Mouse (Mus musculus): Measurements from ENCODE around the gene Cdk2ap2.
"Not testable (repeated sequence)": the region's sequence is repeated elsewhere in the genome, so short reads cannot be mapped to it uniquely, and the experiment has no call there.

The Cdk2ap2 gene

DNA sequence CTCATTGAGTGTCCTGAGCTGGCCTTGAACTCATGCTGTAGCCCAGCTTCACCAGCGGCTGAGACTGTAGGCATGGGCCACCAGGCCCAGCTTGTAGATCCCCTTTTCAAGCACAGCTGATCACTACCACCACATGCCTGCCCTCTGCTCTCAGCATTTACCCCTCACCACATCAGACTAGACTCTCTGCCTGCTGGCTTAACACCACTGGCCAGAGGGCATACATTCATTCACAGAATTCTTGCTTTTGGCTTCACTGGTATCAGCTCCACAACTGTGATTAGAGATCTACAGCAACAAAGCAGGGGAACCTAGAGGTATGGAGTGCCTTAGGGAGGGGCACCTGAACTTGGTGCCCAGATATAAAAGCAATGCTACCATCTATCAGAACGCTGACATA is 23.5 kb downstream of the Cdk2ap2 start:
- no peak for DNase-seq

DNA sequence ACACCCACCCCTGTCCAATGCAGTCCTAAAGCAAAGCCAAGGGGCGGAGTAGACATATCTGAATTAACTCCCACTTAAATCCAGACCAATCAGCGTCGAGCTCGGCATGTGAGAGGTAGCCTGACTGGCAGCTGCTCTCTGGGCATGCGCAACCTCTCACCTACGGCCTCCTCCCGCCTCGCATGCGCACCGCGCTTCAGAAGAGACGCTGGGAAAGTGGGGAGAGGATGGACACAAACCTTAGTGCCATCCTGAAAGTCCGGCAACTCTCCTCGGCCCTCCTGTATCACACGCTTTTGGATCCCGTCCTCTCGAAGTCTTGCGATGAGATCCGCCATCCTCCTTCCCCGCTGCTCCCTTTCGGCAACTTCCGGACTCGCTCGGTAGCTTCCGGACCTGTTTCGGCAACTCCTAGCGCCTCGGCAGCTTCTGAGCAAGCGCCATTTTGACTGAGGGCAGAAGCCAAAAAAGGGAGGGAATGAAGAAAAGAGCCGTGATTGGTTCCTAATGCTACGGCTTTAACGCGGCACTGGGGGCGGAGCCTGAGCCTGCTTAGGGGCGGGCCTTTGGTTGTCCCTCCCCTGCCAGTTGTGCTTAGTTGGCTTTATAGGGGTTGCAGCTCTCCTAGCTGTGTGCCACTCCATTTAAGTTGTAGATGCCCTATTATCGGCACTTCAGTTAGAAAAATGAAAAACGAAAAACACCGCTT is 24.3 kb downstream of the Cdk2ap2 start:
- peak; percentile 99 for DNase-seq

DNA sequence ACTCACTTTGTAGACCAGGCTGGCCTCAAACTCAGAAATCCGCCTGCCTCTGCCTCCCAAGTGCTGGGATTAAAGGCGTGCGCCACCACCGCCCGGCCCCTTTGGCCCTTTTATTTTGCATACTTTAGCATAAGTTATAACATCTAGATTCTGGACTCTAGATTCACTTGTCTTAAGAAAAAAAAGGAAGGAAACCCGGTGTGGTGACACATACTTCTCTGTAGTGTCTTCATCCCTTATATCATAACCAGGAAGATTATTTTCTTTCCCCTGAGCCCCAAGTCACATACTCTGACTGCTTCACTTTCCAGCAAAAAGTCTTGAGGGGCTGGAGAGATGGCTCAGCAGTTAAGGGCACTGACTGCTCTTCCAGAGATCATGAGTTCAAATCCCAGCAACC is 24.9 kb downstream of the Cdk2ap2 start:
- not testable (repeated sequence) for DNase-seq

DNA sequence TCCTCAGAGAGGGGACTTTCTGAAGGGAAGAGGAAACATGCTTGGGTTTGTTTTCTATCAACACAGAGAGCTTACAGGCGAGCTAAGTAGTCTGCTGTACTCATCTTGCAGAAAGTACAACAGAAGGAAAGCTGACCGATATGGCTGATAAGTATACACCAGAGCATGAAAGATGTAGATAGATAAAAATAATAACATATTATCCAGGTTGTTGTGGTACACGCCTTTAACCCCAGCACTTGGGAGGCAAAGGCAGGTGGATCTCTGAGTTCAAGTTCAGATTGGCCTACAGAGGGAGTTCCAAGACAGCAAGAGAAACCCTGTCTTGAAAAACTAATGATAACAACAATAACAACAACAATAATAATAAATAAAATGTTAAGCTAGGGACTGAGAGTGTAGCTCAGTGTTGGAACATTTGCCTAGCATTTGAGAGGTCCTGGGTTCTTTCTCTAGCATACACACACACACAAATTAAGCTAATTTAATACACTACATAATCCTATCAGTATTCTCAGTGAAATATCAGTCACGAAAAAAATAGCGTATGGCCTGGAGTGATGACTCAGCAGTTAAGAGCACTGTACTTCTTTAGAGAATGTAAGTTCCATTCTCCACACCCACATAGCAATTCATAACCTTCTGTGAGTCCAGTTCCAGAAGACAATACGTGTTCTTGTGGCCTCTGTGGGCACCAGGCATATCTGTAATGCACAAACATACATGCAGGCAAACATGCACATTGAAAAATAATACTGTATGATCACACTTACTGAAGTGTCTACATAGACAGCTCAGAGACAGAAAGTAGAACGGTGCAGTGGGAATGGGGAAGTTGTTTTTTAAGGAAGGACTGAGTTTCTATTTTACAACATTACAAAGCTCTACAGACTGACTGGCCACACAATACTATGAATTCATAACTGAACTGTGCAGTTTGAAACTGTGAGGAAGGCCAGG is 25.7 kb downstream of the Cdk2ap2 start:
- no peak for DNase-seq

DNA sequence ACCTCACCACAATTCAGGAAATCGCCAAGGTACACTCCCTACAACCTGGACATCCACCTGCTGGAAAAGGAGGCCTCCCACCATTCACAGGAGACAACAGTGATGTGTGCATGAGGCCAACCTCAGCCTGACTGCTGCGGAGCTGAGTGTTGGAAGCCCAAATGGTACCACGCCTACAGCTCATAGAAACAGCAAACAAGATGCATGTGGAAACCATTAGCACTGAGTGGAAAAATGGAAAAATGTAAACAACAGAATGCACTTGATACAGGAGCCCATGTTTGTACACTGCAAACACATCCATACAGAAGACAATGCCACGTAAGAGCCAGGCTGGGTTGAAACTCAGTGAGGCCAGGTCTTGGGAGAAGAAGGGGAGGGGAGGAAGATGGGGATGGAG is 27.4 kb downstream of the Cdk2ap2 start:
- no peak for DNase-seq

DNA sequence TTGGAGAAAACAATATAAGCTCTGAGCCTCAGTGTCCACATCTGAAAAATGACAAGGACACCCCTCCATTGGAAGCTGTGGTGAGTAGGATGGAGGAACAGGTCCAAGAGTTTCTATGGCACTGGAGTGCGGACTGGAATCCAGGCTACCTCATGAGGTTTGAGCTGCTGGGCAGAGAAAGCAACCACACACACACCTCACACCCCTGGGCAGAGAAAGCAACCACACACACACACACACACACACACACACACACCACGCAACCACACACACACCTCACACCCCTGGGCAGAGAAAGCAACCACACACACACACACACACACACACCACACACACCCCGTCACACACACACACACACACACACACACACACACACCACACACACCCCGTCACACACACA is 28.3 kb downstream of the Cdk2ap2 start:
- not testable (repeated sequence) for DNase-seq

DNA sequence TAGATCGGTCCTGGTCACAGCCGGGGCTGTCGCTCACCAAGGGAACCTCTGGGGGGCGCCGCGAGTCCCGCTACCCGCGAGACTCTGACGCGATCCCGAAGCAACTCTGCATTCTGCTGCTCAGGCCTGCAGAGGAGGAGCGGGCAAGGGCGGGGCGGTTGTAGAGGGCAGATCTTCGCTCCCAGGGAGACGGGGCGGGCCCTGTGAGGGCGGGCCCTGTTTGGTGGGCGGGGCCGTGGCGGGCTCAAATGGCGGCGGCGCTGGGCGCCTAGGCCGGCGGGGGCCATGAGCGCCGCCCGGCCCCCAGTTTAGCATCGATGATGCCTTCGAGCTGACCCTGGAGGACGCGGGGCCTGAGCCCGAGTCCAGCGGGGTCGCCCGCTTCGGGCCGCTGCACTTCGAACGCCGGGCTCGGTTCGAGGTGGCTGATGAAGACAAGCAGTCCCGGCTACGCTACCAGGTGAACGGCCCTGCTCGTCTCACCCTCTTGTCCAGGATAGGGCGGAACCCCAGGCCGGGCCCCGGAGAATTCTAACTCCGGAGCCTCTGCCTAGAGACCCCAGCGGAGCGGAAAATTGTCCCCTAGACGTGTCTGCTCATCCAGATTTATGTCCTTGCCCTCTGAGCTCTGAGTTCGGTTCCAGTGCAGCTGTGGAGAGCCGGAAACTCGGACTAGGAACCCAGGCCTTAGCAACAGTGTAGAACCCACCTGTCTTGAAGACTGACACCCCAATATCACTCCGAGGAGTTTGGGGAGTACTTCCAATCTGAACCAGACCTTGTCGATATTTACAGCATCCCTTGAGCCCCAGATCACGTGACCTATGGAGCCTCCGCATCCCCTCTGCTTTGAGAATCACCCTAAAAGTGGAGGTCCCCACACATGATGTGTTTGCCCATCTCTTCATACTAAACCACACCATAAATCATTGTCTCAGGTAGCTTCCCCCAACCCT is 29.0 kb downstream of the Cdk2ap2 start, which contains the start of gene Aip:
Aip (minus strand) TSS at position 118 of the 956 bp plus-strand sequence.
- DNase-seq, result peak; percentile 99

DNA sequence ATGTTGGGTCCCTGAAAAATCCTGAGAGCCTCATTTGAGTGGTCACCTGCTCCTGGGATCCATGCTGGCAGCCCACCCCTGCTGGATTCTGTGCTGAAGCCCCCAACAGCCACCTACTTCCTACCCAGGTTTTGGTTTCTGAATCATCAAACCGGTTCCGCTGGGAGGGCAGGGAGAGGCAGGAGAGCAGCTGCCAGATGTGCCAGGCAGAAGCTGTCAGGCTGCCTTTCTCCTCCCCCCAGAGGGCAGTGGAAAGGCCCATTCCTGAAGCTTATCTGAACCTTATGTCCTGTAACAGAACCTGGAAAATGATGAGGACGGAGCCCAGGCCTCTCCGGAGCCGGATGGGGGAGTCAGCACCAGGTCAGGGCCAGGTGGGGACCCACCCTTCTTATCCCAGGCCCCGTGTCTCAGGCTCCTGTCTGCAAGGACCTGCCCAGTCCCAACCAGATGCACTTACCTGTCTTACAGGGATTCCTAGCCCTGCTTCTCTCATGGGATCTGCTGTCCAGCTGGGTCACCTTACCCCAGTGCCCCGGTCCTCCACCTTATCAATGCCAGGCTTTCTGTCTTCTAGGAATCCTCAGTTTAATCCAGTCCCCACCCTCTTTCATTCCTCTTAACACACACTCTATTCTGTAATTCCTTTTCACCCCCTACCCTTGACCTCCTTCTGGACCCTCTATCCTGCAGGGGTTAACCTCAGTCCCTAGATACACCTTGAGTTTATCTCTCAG is 29.9 kb downstream of the Cdk2ap2 start:
- DNase-seq, result no peak

DNA sequence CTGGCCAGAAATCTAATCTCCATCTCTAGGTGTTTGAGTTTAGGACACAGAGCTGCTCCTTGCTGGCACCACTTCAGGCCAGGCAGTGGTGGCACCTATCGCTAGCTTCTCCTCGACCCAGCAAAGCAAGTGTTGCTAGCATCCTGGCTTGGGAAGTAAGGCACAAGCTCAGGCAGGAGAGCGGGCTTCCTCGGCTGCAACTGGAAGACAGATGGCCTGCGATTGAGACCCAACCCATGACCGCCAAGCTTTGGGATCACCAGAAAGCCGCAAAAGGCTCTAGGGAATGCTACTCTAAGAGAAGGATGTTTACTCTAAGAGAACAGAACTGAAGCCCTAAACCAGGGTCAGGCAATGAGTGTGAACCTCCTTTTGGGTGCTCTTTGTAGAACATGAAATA is 32.5 kb downstream of the Cdk2ap2 start:
- no peak for DNase-seq

DNA sequence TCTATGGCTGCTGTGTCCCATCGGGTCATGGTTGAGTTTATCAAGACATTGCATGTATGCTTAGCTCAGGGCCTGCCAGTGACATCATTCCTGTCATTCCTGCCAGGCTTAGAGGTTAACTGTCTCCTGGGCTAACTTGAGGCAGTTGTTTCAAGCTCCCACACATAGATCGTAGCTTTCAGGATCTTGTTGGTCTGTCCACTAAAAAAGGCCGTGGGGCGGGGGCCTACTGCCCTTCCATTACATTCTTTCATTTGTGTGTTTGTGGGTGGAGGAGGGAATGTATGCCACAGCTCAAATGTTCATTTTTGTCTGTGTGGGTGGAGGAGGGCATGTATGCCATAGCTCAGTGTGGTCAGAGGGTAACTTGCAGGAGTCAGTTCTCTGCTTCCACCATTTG is 33.1 kb downstream of the Cdk2ap2 start:
- DNase-seq, result no peak

DNA sequence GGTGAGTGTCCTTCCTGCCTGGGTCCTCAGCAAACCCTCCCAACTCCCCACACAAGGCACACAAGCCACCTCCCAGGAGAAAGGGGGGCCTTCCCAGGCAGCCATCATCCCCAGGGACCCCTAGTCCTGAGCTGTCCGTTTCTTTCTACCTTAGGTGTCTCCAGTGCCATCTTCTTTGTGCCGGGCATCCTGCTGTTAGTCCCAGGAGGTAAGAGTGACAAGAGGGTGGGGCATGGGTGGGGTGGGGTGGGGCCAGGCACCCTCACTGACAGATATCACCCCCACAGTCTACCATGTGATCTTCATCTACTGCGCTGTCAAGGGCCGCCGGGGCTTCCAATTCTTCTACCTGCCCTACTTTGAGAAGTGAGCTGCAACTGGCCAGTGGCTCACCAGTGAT is 34.1 kb downstream of the Cdk2ap2 start:
- no peak for DNase-seq

DNA sequence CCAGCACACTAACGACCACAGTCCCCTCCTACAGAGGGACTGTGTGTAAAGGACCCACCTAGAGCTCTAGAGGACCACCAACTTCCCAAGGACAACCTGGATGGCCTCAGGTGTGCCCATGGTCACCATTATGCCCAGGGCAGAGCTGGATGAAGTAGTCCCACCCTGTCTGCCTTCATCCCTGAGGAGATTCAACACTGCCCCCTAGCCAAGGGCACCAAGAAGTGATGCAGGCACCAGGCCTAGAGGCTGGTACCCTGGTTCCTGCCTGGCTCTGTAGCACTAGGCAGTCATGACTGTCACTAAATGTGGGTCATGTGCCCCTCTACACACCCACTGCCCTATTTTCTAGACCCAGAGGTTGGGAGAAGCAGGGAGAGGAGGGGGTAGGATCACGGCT is 34.8 kb downstream of the Cdk2ap2 start:
- DNase-seq, result no peak

DNA sequence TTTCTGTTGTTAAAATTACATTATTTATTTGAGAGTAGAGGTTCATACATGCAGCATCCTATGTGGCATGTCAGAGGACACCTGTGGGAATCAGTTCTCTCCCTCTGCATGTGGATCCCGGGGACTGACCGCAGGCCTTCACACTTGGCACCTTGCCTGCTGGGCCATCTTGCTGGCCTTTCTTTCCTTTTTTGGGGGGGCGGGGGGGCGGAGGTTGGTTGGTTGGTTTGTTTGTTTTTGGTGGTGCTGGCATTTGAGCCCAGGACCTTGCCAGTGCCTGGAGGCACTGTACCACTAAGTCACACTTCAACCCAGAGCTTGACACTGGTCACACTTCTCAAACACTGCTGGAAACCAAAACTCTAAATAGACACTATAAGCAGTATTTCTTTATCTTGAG is 37.4 kb downstream of the Cdk2ap2 start:
- no peak for DNase-seq

DNA sequence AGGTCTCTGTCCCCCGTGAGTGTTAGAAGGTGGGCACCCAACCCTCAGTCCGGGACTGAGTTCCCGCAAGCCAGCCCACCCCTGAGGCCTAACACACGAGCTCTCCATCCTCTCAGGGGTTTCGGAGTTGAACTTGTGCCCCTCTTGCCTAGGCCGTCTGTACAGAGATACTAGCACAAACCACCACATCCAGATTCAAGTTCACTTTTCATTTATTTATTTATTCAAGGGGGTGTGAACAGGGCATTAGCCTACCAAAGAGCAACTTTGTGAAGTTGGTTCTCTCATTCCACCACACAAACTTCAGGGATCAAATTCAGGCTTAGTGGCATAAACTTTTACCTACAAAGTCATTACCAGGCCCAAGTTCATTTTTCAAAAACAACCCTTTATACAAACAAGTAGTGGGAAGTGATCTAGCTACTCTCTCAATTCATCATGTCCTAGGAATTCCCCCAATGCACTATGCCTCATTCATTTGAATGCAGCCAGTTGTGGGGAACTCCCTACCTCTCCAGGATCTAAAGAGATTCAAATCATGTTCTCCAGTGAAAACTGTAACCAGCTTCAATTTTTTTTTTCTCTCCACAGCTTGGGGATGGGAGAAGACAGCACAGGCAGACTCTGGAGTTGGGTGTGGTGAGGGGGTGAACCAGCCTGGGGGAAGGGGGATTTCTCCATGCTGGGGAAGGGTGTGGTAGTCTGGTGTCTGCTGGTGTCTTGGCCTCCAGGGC is 38.4 kb downstream of the Cdk2ap2 start:
- DNase-seq, result not testable (repeated sequence)

DNA sequence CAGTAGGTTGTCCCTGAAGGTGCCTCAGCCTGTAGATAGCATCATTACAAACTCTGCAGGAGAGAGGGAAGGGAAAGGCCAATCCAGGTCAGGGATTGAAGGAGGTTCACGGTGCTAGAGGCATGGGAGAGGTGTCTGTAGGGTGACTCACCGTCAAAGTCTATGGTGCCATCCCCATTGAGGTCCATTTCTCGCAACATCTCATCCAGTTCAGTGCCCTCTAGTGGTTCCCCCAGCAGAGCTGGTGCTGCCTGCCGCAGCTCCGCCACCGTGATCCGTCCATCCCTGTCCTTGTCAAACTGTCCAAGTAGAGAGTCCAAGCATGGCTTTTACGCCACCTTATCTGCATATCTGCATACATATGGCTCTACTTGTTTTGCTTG is 39.0 kb downstream of the Cdk2ap2 start:
- DNase-seq, result not testable (repeated sequence)

DNA sequence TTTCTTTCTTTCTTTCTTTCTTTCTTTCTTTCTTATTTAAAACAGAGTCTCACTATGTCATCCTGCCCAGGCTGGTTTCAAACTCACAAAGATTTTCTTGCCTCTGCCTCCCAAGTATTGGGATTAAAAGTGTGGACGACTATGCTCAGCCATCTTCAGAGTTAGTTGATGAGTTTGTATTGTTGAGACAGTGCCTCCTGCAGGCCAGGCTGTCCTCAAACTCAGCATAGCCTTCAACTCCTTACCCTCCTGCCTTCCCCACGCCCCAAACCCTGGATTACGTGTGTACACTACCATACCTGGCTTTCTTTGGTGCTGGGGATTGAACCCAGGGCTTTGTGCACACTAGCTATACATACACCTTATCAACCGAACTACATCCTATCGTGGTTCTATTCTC is 39.5 kb downstream of the Cdk2ap2 start:
- no peak for DNase-seq

DNA sequence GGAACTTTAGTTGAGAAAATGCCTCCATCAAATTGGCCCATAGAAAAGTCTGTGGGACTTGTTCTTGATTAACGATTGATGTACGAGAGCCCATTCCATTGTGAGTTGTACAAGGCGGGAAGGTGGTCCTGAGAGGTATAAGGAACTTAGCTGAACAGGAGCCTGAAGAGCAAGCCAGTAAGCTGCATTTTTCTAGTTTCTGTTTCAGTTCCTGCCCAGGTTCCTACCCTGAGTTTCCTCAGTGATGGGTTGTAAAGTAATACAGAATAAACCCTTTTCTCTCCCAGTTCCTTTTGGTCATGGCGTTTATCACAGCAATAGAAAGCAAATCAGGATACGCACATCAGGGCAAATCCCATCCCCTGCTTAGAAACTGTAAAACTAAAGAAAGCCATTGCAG is 40.9 kb downstream of the Cdk2ap2 start:
- DNase-seq, result no peak

DNA sequence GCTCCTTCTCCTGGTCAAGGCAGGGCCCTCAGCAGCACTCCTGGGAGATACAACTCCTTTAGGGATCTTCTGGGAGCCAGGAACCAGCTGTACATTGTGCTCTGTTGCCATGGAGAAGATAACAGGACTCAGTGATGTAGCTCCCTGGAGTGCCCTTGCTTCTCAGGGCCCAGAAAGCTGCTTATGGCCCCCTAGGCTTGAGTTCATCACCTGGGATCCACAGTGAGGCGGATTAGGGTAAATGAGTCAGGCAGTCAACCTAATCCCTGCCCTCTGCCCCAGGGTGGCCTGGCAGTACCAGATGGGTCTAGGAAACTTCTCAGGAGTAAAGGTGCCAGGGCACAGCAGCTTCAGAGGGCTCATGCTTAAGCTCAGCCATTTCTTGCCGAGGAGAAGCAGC is 42.5 kb downstream of the Cdk2ap2 start, which contains the start of gene Gpr152:
Gpr152 (plus strand) TSS at position 342 of the 400 bp plus-strand sequence.
- DNase-seq, result no peak

DNA sequence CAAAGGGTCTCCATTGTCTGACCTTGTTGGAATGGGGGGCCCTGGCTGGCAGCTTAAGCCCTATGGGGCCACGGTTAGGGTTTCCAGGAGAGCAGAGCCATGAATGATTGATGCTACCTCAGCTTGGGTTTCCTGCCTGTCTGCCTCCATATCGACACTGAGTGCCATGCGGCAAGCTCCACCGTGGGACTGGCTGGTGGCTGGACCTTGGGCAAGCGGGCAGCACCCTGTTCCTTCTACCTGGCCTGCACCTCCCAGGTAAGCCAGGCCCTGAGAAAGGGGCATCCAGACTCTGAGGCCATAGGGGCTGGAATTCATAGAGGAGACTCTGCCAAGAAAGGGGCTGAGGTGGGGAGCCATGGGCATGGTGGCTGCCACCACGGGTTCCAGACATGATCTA is 43.2 kb downstream of the Cdk2ap2 start:
- no peak for DNase-seq

DNA sequence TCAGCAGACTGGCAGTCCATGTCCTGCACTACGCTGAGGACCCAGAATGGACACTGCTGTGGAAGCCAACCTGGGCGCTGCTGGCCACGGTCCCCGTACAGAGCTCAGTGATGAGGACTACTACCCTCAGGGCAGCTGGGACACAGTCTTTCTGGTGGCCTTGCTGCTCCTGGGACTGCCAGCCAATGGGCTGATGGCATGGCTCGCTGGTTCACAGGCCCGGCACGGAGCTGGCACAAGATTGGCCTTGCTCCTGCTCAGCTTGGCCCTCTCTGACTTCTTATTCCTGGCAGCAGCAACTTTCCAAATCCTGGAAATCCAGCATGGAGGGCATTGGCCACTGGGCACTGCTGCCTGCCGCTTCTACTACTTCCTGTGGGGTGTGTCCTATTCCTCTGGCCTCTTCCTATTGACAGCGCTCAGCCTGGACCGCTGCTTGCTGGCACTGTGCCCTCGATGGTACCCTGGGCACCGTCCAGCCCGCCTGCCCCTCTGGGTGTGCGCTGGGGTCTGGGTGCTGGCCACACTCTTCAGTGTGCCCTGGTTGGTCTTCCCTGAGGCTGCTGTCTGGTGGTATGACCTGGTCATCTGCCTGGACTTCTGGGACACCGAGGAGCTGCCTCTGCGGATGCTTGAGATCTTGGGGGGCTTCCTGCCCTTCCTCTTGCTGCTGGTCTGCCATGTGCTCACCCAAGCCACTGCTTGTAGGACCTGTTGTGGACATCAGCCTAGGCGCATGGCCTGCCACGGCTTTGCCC is 45.6 kb downstream of the Cdk2ap2 start:
- DNase-seq, result no peak
